Mouse (Mus musculus): ENCODE results near the gene Bbs9. TPM values are rescaled to one million over a fixed set of nuclear protein-coding genes. Genes with fewer than 3 reads are reported as not detected.

Gene Bbs9
- total RNA-seq, 1 experiment from 2014 or later = 41.6 TPM

DNA sequence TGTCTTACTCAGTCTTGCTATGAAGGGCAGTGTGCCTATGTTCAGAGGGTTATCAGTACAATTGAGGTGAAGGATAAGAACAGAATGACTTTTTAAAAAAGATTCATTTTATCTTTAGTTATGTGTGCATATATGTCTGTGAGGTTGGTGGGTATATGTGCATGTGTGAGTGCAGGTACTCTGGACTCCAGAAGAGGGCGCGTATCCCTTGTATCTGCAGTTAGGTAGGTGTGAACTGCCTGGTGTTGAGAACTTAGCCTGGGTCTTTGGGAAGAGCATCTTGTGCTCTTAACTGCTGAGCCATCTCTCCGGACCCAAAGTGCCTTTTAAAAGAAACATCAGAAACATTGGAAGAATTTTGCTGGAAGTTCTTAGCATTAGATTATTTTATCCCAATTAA is 172.6 kb downstream of the Bbs9 start:
- ATAC-seq (replicated peaks in 1 of 2; ENCODE audit: insufficient read depth in 1 of 2, low FRiP score in 2 of 2, low TSS enrichment in 1 of 2, low read depth in 1 of 2, poor library complexity in 2 of 2, severe bottlenecking in 2 of 2) = no peak

DNA sequence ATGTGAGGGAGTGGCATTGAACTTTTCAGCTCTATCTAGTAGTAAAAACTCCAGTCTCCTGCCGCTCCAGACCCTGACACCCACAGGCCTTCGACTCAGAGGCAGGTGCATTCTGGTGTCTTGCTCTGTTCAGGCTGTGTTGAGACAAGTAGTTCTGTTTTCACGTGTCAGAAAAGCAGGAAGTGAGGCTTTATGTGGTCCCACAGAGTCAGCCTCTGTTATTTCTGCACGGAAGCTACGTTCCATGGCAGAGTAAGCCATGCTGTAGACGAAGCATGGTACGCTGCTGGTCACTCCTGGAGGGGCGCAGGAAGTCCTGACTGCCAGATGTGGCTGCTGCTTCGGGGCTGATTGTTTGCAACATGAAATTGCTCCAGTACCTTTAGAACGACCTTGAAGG is 174.1 kb downstream of the Bbs9 start:
- ATAC-seq (replicated peaks in 1 of 2; ENCODE audit: insufficient read depth in 1 of 2, low FRiP score in 2 of 2, low TSS enrichment in 1 of 2, low read depth in 1 of 2, poor library complexity in 2 of 2, severe bottlenecking in 2 of 2) = peak; percentile 83 to 86

DNA sequence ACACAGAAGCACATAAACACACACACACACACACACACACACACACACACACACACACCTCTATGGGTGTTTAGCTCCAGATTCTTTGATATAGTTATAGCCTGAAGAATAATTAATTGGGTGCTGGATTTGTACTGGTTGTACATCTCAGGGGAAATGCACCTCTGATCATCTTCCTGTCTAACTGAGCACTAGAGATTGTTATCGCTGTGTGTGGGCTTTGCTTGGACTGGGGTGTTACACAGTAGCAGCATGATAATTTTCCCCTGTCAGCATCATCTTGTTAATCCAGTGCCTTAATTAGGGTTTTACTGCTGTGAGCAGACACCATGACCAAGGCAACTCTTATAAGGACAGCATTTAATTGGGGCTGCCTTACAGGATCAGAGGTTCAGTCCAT is 175.3 kb downstream of the Bbs9 start:
- no peak for ATAC-seq (replicated peaks in 1 of 2; ENCODE audit: insufficient read depth in 1 of 2, low FRiP score in 2 of 2, low TSS enrichment in 1 of 2, low read depth in 1 of 2, poor library complexity in 2 of 2, severe bottlenecking in 2 of 2)

GRCm38 (mm10) chr9:22651619-22652018 is 176.1 kb downstream of the Bbs9 start:
- no peak for ATAC-seq (replicated peaks in 1 of 2; ENCODE audit: insufficient read depth in 1 of 2, low FRiP score in 2 of 2, low TSS enrichment in 1 of 2, low read depth in 1 of 2, poor library complexity in 2 of 2, severe bottlenecking in 2 of 2)

GRCm38 (mm10) chr9:22654726-22655393 is 179.3 kb downstream of the Bbs9 start:
- no peak for ATAC-seq (replicated peaks in 1 of 2; ENCODE audit: insufficient read depth in 1 of 2, low FRiP score in 2 of 2, low TSS enrichment in 1 of 2, low read depth in 1 of 2, poor library complexity in 2 of 2, severe bottlenecking in 2 of 2)

- ATAC-seq (replicated peaks in 1 of 2; ENCODE audit: insufficient read depth in 1 of 2, low FRiP score in 2 of 2, low TSS enrichment in 1 of 2, low read depth in 1 of 2, poor library complexity in 2 of 2, severe bottlenecking in 2 of 2) = no peak
Measured at GRCm38 (mm10) chr9:22657216-22657615, 181.7 kb downstream of the Bbs9 start.

DNA sequence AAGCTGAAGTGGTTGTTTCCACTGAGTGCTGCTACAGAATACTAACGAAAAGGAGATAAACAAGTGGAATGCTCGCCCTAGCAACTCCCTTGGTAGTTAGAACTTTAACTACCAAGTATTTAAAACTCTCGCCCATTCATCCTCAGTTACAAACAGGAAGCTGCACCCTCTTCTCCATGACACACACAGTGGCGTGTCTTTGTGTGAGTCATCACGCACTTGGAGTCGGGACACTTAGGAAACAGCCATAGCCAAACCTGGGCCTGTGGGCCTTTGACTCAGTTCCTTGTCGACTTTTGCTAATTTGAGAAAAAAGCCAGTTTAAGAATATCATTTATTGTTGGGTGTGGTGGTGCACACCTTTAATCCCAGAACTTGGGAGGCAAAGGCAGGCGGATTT is 189.6 kb downstream of the Bbs9 start:
- ATAC-seq (replicated peaks in 1 of 2; ENCODE audit: insufficient read depth in 1 of 2, low FRiP score in 2 of 2, low TSS enrichment in 1 of 2, low read depth in 1 of 2, poor library complexity in 2 of 2, severe bottlenecking in 2 of 2) = no peak

DNA sequence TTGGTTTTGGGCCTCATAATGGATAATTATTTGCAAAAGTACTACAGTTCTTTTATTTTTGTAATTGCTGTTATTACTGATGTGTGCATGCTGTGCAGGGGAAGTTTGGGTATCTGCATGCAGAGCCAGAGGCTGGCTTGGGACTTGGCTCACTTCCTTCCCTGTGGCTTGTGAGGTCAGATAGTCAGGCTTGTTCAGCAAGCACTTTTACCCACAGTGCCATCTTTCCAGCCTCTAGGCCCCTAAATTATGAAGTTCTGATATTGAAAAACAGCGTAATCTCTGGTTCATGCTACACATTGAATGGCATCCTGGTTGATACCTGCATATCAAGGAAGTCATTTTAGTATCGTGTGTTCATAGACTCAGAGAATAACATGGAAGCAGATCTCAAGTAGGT is 197.4 kb downstream of the Bbs9 start:
- peak; percentile 87 to 89 for ATAC-seq (replicated peaks in 1 of 2; ENCODE audit: insufficient read depth in 1 of 2, low FRiP score in 2 of 2, low TSS enrichment in 1 of 2, low read depth in 1 of 2, poor library complexity in 2 of 2, severe bottlenecking in 2 of 2)

DNA sequence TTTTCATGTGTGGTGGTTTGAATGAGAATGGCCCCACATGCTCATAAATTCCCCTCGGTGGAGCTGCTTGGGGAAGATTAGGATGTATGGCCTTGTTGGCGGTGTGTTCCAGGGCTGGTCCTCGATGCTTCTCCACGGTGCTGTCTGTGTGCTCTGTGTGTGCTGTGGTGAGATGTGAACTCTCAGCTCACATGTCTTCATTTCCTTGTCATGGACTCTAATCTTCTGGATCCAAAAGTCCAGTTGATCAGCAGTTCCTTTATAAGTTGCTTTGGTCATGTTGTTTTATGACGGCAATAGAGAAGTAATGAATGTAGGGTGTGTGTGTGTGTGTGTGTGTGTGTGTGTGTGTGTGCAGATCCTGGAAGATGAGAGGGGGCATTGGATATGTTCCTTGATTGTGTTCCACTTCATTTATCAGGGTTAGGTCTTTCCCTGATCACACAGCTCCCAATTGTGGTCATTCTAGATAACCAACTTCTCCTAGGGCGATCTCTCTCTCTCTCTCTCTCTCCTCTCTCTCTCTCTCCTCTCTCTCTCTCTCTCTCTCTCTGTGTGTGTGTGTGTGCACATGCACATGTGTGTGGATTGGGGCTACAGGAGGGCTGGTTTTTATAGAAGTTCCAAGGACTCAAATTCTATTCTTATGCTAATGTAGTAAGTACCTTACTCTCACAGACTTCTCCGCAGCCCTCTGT is 201.8 kb downstream of the Bbs9 start:
- ATAC-seq (replicated peaks in 1 of 2; ENCODE audit: insufficient read depth in 1 of 2, low FRiP score in 2 of 2, low TSS enrichment in 1 of 2, low read depth in 1 of 2, poor library complexity in 2 of 2, severe bottlenecking in 2 of 2) = no peak

- no peak for ATAC-seq (replicated peaks in 1 of 2; ENCODE audit: insufficient read depth in 1 of 2, low FRiP score in 2 of 2, low TSS enrichment in 1 of 2, low read depth in 1 of 2, poor library complexity in 2 of 2, severe bottlenecking in 2 of 2)
Measured at GRCm38 (mm10) chr9:22677997-22678396, 202.5 kb downstream of the Bbs9 start.

DNA sequence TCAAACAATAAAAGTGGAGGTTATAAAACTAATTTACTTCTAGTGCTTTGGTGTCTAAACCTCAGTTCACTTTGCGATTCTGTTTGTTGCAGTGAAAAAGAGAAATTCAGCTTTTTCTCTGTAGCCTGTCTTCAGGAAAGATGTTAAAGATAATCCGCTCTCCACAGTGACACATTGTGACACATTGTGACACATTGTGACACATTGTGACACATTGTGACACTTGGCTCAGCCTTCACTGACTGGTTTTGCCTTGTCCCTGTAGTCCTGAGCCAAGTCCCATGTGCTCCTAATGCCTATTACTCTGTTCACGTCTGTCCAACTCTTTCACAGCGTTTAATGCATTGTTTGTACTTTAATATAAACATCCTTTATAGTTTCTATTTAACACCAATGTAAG is 203.0 kb downstream of the Bbs9 start:
- no peak for ATAC-seq (replicated peaks in 1 of 2; ENCODE audit: insufficient read depth in 1 of 2, low FRiP score in 2 of 2, low TSS enrichment in 1 of 2, low read depth in 1 of 2, poor library complexity in 2 of 2, severe bottlenecking in 2 of 2)

DNA sequence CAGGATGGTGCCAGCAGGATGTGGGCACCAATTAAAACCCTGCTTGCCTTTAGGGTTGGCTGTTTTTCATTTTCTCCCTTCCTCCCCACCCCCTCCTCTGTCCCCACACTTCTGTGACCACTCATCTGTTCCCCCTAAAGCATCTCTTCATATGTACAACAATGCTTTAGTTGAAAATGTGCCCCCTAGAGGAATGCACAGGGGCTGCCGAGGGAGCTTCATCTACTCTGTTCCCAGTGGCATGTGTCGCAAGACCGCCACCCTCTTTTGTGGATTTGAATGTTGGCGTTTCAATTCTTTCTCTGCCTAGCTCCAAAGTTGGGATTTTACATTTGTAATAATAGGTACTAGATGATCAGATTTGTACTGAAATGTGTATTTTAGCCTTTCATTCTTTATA is 204.0 kb downstream of the Bbs9 start:
- ATAC-seq (replicated peaks in 1 of 2; ENCODE audit: insufficient read depth in 1 of 2, low FRiP score in 2 of 2, low TSS enrichment in 1 of 2, low read depth in 1 of 2, poor library complexity in 2 of 2, severe bottlenecking in 2 of 2) = no peak

DNA sequence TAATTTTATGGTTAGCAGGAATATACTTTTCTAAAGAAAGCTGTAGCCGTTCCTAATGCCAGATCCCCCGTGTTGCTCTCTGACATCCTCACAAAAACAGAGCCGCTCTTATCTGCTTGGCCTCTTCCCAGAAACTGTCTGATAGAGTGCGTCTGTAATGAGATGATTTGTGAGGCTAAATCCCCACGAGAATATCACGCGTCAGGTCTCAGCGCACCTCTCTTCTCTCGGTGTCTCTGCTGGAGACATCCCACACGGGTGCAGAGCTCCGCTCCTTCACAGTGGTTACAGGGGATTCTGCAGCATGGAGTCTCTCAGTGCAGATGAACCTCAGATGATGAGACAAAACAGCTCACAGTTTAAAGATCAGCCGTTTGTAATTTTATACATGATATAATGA is 204.5 kb downstream of the Bbs9 start:
- no peak for ATAC-seq (replicated peaks in 1 of 2; ENCODE audit: insufficient read depth in 1 of 2, low FRiP score in 2 of 2, low TSS enrichment in 1 of 2, low read depth in 1 of 2, poor library complexity in 2 of 2, severe bottlenecking in 2 of 2)

DNA sequence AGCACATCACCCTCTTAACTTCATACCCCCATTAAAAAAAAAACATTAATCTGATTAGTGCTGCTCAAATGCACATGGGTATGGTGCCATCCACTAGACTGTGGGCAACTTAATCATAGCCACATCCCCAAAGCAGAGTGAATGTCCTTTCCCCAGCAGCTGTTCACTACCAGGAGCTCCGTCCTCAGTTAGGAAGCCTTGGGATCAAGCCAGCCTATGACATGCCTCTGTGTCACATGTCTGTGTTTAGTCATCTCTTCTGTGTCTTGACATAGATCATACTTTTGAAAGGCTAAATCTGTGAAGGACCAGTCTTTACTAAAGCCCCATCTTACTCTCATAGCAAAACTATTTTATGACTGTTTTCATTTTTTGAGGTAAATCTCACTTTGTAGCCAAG is 205.0 kb downstream of the Bbs9 start:
- ATAC-seq (replicated peaks in 1 of 2; ENCODE audit: insufficient read depth in 1 of 2, low FRiP score in 2 of 2, low TSS enrichment in 1 of 2, low read depth in 1 of 2, poor library complexity in 2 of 2, severe bottlenecking in 2 of 2) = no peak

DNA sequence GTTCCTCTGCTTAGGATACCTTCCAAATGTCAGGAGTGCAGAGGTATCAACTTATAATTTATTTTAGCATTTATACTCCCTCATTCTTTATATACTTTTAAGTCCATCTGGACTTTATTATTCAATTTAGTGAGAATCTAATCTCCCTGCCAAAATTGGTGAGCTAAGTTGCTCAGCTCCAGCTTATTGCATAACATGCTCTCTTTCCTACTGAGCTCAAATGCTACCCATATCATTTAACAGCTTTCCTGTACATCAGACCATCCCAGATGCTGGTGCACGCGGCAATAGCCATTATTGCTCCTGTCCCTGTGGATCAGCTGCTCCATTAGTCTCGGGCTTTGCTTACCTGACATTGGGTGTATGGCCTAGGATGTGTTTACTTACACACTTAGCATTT is 208.3 kb downstream of the Bbs9 start:
- ATAC-seq (replicated peaks in 1 of 2; ENCODE audit: insufficient read depth in 1 of 2, low FRiP score in 2 of 2, low TSS enrichment in 1 of 2, low read depth in 1 of 2, poor library complexity in 2 of 2, severe bottlenecking in 2 of 2) = no peak

DNA sequence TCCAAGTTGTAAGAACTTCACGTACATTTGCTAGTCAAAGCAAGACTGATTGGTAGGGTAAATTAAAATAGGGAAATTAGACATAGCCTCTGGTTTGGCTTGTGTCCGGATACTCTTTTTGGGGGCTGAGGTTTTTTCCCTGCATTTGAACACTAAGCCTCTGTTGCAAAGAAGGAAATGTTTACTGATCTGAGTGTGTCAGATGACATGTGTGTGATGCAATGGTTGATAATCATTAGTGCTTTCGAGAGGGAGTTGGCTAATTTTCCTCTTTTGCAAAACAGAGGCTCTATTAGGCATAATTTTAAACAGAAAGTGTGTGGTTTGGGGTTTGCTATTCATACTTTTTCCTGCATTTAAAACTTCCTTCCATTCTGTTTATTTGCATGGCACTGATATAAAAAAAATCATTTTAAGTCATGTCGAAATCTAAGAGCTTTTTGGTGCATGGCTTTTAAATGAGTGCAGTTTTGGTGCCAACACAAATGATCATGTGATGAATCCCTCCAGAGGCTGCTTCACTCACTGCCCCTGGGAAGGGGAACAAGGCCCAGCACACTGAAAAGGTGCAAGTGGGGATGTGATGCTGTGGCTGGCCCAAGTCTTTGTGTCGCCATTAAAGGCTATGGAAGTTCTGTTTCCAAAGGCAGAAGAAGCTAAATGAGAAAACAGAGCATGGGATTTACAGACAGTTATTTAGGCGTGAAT is 211.4 kb downstream of the Bbs9 start:
- ATAC-seq (replicated peaks in 1 of 2; ENCODE audit: insufficient read depth in 1 of 2, low FRiP score in 2 of 2, low TSS enrichment in 1 of 2, low read depth in 1 of 2, poor library complexity in 2 of 2, severe bottlenecking in 2 of 2) = peak in 1 of 2 experiments; percentile 29; a peak in 1 of 4 replicates

DNA sequence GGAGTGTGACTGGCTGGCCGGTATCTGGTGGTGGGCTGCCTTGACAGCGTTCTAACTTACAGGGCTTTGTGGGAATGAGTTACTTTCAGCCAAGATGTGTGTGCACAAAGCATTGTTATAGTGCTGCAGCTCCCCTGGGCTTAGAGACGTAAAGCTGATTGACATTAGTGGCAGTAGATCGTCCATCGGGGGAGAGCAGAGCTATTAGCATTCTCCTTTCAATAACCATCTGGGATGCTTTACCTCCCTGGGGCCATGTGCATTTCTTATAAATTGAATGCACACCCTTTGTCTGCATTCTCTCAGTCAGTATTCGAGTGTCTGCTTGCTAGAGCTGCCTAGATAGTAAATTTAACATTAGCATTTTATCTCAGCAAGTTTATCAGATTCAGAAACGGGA is 214.7 kb downstream of the Bbs9 start:
- ATAC-seq (replicated peaks in 1 of 2; ENCODE audit: insufficient read depth in 1 of 2, low FRiP score in 2 of 2, low TSS enrichment in 1 of 2, low read depth in 1 of 2, poor library complexity in 2 of 2, severe bottlenecking in 2 of 2) = no peak

GRCm38 (mm10) chr9:22695392-22695791 is 219.9 kb downstream of the Bbs9 start:
- ATAC-seq (replicated peaks in 1 of 2; ENCODE audit: insufficient read depth in 1 of 2, low FRiP score in 2 of 2, low TSS enrichment in 1 of 2, low read depth in 1 of 2, poor library complexity in 2 of 2, severe bottlenecking in 2 of 2) = no peak

Measured in hematopoietic stem cell, adult 5-6 weeks (primary cell).